Mouse (Mus musculus): ENCODE results near the gene Elavl2.

DNA sequence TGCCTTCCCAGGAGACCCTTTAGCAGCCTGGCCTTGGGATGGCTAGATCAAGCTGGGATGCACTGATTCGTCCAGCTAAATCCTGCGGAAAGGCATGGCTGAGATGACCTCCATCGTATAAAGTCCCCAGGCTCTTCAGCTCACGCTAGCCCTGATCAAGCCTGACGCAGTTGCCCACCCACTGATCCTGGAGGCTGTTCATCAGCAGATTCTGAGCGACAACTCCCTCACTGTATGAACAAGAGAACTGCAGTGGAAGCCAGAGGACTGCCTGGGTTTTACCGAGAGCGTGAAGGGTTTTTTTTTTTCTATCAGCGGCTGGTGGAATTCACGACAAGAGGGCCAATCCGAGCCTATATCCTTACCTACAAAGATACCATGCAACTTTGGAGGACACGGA lies 35.3 kb downstream of the Elavl2 start:
- no peak for TF ChIP-seq CTCF (IDR thresholded peaks at IDR 0.05; ENCODE audit: borderline replicate concordance, insufficient read depth, low read length)
- TF ChIP-seq POLR2A (IDR thresholded peaks at IDR 0.05; ENCODE audit: low read depth, low read length) = no peak

Measured in embryonic fibroblast, embryonic 13.5 days (primary cell).